Mouse (Mus musculus) kidney, adult 9 months (tissue): Measurements from ENCODE around the gene Kdm5a.
A peak's percentile ranks its signal among the peaks of the same experiment; 100 is the strongest.

Experiments used
- DNase-seq: peaks from one replicate; pipeline ENCODE4 v3.0.0; 2022

Gene Kdm5a

GRCm38 (mm10) chr6:120443363-120444355, 79.7 kb downstream of the Kdm5a start:
- peak; percentile 82 for DNase-seq

- no peak for DNase-seq
Measured at GRCm38 (mm10) chr6:120450208-120450607, 86.3 kb downstream of the Kdm5a start.

GRCm38 (mm10) chr6:120452384-120453102, 88.6 kb downstream of the Kdm5a start:
- DNase-seq: no peak

GRCm38 (mm10) chr6:120453103-120453445, 89.2 kb downstream of the Kdm5a start:
- no peak for DNase-seq

- DNase-seq: no peak
Measured at GRCm38 (mm10) chr6:120453556-120453955, 89.6 kb downstream of the Kdm5a start.

- peak; percentile 84 for DNase-seq
Measured at GRCm38 (mm10) chr6:120454627-120455077, 90.7 kb downstream of the Kdm5a start.

- peak; percentile 61 for DNase-seq
Measured at GRCm38 (mm10) chr6:120457074-120457473, 93.2 kb downstream of the Kdm5a start.

GRCm38 (mm10) chr6:120457751-120458150, 93.8 kb downstream of the Kdm5a start:
- DNase-seq: no peak

GRCm38 (mm10) chr6:120461217-120461616, 97.3 kb downstream of the Kdm5a start:
- DNase-seq: no peak

- no peak for DNase-seq
Measured at GRCm38 (mm10) chr6:120462251-120462650, 98.3 kb downstream of the Kdm5a start.

- peak; percentile 90 for DNase-seq
Measured at GRCm38 (mm10) chr6:120463086-120463871, 99.4 kb downstream of the Kdm5a start, which contains the start of gene Il17ra. Gene Il17ra (plus strand): TSS chr6:120463247.

GRCm38 (mm10) chr6:120463884-120464283, 100.0 kb downstream of the Kdm5a start:
- DNase-seq: peak; percentile 51

- DNase-seq: no peak
Measured at GRCm38 (mm10) chr6:120464406-120464939, 100.5 kb downstream of the Kdm5a start.

- DNase-seq: no peak
Measured at GRCm38 (mm10) chr6:120465393-120465792, 101.5 kb downstream of the Kdm5a start.

GRCm38 (mm10) chr6:120466609-120467329, 102.8 kb downstream of the Kdm5a start:
- DNase-seq: peak; percentile 80

GRCm38 (mm10) chr6:120468259-120468658, 104.3 kb downstream of the Kdm5a start:
- no peak for DNase-seq

- no peak for DNase-seq
Measured at GRCm38 (mm10) chr6:120469268-120469667, 105.3 kb downstream of the Kdm5a start.

GRCm38 (mm10) chr6:120469770-120470169, 105.8 kb downstream of the Kdm5a start:
- no peak for DNase-seq

GRCm38 (mm10) chr6:120470666-120471065, 106.7 kb downstream of the Kdm5a start:
- DNase-seq: no peak

GRCm38 (mm10) chr6:120471991-120472441, 108.1 kb downstream of the Kdm5a start:
- no peak for DNase-seq

- no peak for DNase-seq
Measured at GRCm38 (mm10) chr6:120472455-120473140, 108.7 kb downstream of the Kdm5a start.
